Mouse (Mus musculus) liver, adult 10 weeks (tissue): ENCODE data around the gene Pih1d1. TPM values are rescaled to one million over a fixed set of nuclear protein-coding genes. Genes with fewer than 3 reads are reported as not detected.

ENCODE experiments used
- polyA plus RNA-seq: library from polyadenylated mRNA; stranded (reverse); fragments of 350-450 nt; fragmentation: Illumina TruSeq; extraction: RNeasy Lipid Tissue Mini Kit (QIAGEN cat#74804); gene quantifications from one replicate; pipeline ENCODE4 v1.2.3, GENCODE M21; 2014; ENCODE audit warnings: low read depth, low replicate concordance

Pih1d1 gene
- polyA plus RNA-seq = 3.9 TPM

DNA sequence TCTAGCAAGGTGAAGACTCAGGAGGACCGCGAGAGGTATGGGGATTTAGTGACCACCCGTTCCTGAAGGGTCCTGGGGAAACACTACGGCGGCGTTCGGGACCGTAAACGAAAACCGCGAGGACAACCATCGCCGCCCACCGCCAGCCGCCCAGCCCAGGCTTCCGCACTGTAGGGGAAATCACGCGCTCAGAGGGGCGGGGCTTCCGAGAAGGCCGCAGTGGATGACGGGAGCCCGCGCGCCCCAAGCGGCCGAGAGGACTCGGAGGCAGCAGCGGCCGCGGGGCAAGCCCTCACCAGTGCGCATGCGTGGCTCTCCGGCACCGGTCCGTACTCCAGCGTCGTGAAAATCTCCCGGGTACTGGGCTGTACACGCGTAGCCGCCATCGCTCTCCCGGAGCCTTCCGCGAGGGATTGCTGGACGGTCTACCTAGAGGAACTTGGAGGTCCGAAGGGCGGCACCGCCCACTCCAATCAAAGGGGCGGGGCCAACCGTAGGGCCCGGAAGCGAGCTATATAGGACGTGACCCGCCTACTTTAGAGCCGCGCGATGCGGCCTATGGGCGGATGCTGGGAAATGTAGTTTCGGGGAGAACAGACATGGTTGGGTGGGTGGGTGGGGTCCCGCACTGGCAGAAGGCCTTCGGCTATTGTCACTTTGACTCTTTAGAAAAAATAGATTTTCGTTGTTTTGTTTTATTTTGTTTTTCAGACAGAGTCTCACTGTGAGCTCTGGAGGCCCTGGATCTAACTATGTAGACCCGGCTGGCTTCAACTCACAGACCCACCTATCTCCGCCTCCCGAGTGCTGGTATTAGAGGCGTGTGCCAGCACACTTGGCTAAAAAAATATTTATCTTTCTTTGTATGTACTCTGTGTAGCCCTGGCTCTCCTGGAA is at the start of gene Pih1d1, which contains the start of gene Aldh16a1:
TSS of gene Pih1d1 (plus strand) at position 208 of the 897 bp plus-strand sequence.
TSS of gene Aldh16a1 (minus strand) at position 489 of the 897 bp plus-strand sequence.

DNA sequence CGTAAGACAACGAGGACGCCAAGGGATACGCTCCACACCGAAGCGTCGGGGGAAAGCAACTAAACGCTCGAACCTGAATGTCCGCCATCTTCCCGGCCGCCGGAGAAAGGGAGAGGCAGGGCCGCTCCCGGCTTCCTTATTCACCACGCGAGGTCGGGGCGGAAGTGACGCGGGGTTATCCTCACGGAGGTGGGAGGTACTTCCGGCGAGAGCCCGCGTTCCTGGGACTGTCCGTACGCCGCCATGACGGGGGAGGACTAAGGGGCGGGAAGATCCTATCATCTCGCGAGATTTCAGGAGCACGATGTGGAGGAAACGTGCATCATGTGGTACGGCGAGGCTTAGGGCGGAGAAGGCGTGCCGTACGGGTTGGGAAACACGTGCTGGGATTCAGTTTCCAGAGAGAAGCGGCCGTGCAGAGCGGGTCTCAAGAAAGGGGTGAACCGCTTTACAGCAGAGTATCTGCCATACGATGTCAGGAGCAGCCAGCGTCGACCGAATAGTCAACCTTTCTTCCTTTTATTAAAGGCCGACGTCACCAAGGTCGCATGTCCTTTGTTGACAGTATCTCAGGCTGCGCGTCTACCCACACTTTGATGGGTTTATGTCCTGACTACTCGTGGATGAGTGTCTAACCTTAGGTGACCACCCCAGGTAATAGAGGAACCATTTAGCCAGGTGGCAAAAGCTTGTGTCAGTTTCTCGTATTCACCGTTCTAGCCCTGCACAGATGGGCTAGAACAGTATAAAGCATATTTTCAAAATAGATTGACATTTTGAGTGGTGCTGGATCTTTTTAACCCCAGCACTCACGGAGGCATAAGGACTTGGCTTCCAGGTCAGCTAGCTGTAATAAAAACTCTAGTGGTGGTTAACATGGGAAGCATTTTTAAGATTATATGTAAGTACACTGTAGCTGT is 29.6 kb upstream of the Pih1d1 start, which contains the start of gene Rps11:
TSS of gene Rps11 (minus strand) at position 216 of the 920 bp plus-strand sequence.

DNA sequence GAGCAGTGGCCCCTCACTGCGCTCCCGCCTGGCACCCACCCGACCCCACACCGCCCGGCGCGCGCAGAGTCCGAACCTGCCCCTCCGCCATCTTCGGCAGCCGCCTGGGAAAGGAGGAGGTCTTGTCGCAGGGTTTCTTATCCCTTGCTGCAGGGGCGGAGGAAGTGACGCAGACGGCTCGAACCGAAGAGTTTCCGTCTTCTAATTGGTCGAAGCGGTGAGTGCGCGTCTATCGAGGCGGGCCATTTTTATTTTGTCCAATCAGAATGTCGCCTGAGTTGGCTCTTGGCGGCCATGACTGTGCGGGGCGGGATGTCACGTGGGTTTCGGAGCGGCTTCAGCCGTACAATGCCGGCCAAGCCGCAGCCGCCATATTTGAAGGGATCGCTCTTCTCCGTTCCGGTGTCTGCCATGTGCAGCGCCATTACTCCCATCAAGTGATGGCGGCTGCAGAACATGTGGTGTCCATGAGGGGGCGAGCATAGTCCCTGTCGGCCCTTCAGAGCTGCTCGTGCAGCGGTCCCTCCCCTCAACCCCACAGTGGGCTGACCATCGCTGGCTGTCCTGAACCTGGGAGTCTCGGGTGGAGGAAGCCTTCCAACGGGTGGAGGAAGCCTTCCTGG is 25.4 kb upstream of the Pih1d1 start, which contains the start of gene Rpl13a:
TSS of gene Rpl13a (minus strand) at position 138 of the 623 bp plus-strand sequence.

DNA sequence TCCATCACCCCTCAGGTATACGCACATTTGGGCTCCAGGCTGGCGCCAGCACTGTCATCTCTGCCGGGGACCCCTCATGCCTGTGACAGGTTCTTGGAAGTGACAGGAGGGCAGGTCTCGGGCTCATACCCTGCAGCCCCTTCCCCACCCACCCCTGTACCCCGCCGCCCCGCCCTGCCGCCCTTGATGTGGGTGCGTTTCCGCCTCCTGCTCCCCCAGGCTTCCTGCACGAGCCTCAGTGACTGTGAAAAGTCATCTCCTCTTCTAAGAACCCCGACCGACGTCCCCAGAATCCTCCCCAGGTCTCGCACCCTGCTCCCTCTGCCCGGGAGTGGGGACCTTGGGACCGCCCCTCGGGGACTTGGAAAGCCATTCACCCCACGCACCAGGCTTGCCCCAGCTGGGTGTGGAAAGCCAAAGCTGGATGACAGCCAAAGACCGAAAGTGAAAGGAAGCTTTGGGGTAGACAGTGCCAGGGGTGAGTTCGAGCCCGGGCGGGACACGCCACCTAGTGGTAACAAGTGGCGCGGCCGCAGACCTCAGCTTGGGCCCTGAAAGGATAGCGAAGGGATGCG is 18.0 kb upstream of the Pih1d1 start, which contains the start of the genes Gm45713 and Flt3l:
TSS of gene Gm45713 (minus strand) at position 239 of the 575 bp plus-strand sequence.
TSS of gene Flt3l (minus strand) at position 440 of the 575 bp plus-strand sequence.

DNA sequence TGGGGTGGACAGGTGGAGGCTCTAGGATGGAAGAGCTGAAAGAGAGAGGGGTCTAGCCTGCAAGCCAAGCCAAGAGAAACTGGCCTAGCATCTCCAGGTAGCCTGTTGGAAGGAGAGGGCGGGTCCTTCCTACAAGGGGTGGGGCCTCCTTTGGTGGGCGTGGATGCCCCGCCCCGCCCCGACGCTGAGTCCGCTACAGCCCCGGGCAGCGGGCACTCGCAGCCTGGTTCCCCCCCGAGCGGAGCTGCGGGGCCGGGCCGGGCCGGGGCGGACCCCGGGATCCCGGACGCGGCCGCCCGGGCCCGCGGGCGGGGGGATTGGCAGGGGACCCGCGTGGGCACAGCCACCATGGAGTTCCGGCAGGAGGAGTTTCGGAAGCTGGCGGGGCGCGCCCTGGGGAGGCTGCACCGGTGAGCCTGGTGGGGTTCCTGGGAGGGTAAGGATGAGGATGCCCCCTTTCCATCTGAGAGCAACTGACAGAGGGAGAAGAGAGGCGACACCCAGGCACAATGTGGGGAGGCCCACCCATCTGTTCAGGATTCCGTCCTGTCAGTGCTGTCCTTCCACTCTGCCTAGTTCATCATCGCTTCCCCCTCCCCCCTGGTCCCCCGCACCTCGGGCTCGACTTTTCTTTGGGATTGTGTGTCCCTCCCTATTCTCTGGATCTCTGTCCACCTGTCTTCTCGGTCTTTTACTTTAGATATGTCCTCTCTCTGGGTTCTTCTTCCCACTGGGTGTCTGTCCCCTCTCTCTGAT is 9.8 kb downstream of the Pih1d1 start, which contains the start of gene Slc17a7:
TSS of gene Slc17a7 (plus strand) at position 215 of the 756 bp plus-strand sequence.

DNA sequence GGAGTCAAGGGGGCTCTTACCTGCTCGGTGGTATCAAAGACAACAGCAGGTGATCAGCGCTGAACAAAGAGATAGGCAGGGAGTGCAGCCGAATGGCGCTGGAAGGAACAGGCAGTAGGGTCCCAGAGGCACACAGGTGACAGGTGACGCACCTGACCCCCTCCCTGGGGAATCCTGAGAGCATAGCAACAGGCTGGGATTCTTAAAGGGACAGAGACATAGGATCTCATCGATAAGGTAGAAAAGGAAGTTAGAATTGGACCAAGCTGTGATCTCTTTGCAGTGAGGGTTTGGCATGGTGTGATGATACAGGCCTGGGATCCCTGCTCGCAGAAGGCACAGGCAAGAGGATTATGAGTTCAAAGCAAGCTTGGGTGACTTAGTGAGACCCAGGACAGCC is 25.4 kb downstream of the Pih1d1 start, which contains the start of gene Gfy:
TSS of gene Gfy (minus strand) at position 101 of the 400 bp plus-strand sequence.

DNA sequence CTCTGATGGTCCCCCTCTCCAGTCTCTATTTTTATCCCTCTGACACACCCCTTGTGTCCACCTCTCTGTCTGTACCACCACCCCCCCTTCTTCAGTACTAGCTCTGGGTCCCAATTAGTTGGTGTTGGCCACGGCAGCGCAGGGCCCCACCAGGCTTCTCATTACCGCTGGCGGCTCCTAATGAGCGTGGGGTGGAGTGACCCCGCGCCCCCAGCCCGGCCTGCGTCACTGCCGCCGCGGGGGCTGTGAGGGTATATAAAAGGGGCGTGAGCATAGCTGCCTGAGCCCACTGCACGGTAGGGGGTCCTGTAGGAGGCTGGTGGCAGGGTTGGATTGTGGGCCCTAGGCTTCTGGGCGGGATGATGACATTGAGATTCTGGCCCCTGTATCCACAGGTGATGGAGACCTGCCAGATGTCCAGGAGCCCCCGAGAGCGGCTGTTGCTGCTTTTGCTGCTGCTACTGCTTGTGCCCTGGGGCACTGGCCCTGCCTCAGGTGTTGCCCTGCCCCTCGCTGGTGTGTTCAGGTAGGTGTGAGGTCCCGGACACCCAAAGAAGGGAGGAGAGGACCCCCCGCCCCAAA is 26.9 kb downstream of the Pih1d1 start, which contains the start of gene Pth2:
TSS of gene Pth2 (plus strand) at position 100 of the 582 bp plus-strand sequence.

DNA sequence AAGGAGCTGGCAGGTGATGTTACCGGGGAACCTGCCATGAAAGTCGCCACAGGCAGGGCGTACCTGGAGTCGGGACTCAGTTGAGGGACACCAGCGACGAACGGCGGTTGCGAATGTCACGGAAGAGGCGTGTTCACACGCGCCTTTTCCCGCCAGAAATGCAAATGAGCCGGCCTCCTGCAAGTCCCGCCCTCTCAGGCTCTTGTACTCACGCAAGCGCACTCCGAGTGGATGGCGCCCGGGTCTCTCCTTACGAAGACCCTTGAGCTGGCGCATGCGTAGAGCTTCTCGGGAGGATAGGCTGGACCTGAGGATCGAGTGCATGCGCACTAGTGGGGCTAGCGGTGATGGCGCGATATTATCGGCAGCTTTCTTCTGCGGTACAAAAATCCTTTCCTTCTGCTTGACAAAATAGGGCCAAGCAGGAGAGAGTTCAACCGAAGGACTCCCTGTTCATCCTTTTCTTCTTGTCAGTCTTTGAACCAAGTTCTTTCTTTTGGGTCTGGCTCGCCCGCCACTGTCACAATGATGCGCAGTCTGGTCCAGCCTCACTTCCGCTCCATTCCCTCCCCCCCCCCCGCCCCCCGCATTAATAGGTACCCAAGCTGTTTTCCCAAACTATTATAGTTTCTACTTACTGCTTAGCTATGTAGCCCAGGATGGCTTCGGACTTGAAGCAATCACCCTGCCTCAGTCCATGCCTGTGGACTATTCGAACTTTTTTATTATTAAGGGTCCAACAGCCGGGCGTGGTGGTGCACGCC is 50.5 kb downstream of the Pih1d1 start, which contains the start of gene Ccdc155:
TSS of gene Ccdc155 (minus strand) at position 513 of the 764 bp plus-strand sequence.

Other genes starting within 250 kb of the Pih1d1 start
- gene Ap2a1, start 224.8 kb upstream of the Pih1d1 start, polyA plus RNA-seq = 9.2 TPM
- gene Tsks, start 211.1 kb upstream of the Pih1d1 start, polyA plus RNA-seq = not detected
- not detected for gene Cpt1c, start 179.5 kb upstream of the Pih1d1 start, polyA plus RNA-seq
- gene Prmt1, start 167.7 kb upstream of the Pih1d1 start, polyA plus RNA-seq = 4.2 TPM
- gene Irf3, start 156.7 kb upstream of the Pih1d1 start, polyA plus RNA-seq = 21.4 TPM
- 0.66 TPM for gene Bcl2l12, start 155.6 kb upstream of the Pih1d1 start, polyA plus RNA-seq
- 1.3 TPM for gene Scaf1, start 137.9 kb upstream of the Pih1d1 start, polyA plus RNA-seq
- gene Rras, start 136.3 kb upstream of the Pih1d1 start, polyA plus RNA-seq = 3.7 TPM
- 0.11 TPM for gene Prr12, start 101.4 kb upstream of the Pih1d1 start, polyA plus RNA-seq
- 3.2 TPM for gene Nosip, start 91.9 kb upstream of the Pih1d1 start, polyA plus RNA-seq
- 2.3 TPM for gene Prrg2, start 91.6 kb upstream of the Pih1d1 start, polyA plus RNA-seq
- gene Rcn3, start 62.1 kb upstream of the Pih1d1 start, polyA plus RNA-seq = not detected
- 33.3 TPM for gene Fcgrt, start 50.5 kb upstream of the Pih1d1 start, polyA plus RNA-seq
- 172 TPM for gene Rps11, start 29.9 kb upstream of the Pih1d1 start, polyA plus RNA-seq
- gene Rpl13a, start 25.5 kb upstream of the Pih1d1 start, polyA plus RNA-seq = 253 TPM
- not detected for gene Gm45713, start 18.1 kb upstream of the Pih1d1 start, polyA plus RNA-seq
- gene Flt3l, start 17.9 kb upstream of the Pih1d1 start, polyA plus RNA-seq = 5.4 TPM
- gene Aldh16a1, start 281 bp downstream of the Pih1d1 start, polyA plus RNA-seq = 5.2 TPM
- gene Slc17a7, start 9.6 kb downstream of the Pih1d1 start, polyA plus RNA-seq = not detected
- gene Gfy, start 25.3 kb downstream of the Pih1d1 start, polyA plus RNA-seq = not detected
- gene Pth2, start 26.7 kb downstream of the Pih1d1 start, polyA plus RNA-seq = not detected
- gene Ccdc155, start 50.6 kb downstream of the Pih1d1 start, polyA plus RNA-seq = not detected
- gene Dkkl1, start 57.8 kb downstream of the Pih1d1 start, polyA plus RNA-seq = not detected
- gene Tead2, start 61.5 kb downstream of the Pih1d1 start, polyA plus RNA-seq = 0.19 TPM
- gene Cd37, start 84.8 kb downstream of the Pih1d1 start, polyA plus RNA-seq = 0.34 TPM
- 1.2 TPM for gene Slc6a16, start 86.8 kb downstream of the Pih1d1 start, polyA plus RNA-seq
- not detected for gene Slc6a21, start 123.2 kb downstream of the Pih1d1 start, polyA plus RNA-seq
- gene Trpm4, start 179.5 kb downstream of the Pih1d1 start, polyA plus RNA-seq = not detected
- gene Hrc, start 181.0 kb downstream of the Pih1d1 start, polyA plus RNA-seq = not detected
- gene Ppfia3, start 212.7 kb downstream of the Pih1d1 start, polyA plus RNA-seq = not detected
- gene Lin7b, start 216.3 kb downstream of the Pih1d1 start, polyA plus RNA-seq = not detected
- 36.2 TPM for gene Snrnp70, start 241.4 kb downstream of the Pih1d1 start, polyA plus RNA-seq